Mouse (Mus musculus) MEL (cell line): ENCODE results near the gene Tnfsf10. TPM values are rescaled to one million over a fixed set of nuclear protein-coding genes. Genes with fewer than 3 reads are reported as not detected.

Experiments used
- DNase-seq: peaks from one replicate; pipeline ENCODE4 v3.0.0; 2011; ENCODE audit warnings: low read depth, low spot score
- H3K27ac ChIP-seq: 2 replicates; pipeline ENCODE4 v1.5.1; 2012; ENCODE audit warnings: low read depth, mild to moderate bottlenecking, control low read depth, low read length, moderate library complexity; ENCODE audit not compliant: control insufficient read depth
- H3K27me3 ChIP-seq, 2 experiments: fragments of 150-350 bp in 1 of 2; sonication (generic) in 1 of 2; 2 replicates each; pipeline ENCODE4 v1.6.1; 2012; ENCODE audit warnings: low read length in 2 of 2, mild to moderate bottlenecking in 2 of 2, improper control_type of control experiment in 1 of 2, moderate library complexity in 1 of 2; ENCODE audit not compliant: insufficient read depth in 2 of 2, control insufficient read depth in 1 of 2
- H3K36me3 ChIP-seq, 2 experiments: 2 replicates each; pipeline ENCODE4 v1.6.1; 2012 to 2014; ENCODE audit warnings: low read length in 2 of 2, improper control_type of control experiment in 1 of 2, inconsistent platforms in 1 of 2, mild to moderate bottlenecking in 1 of 2; ENCODE audit not compliant: insufficient read depth in 2 of 2, control insufficient read depth in 1 of 2
- H3K4me1 ChIP-seq, 2 experiments: fragments of 150-350 bp in 1 of 2; sonication (generic) in 1 of 2; 2 replicates each; pipeline ENCODE4 v1.6.1; 2012; ENCODE audit warnings: low read length in 2 of 2, improper control_type of control experiment in 1 of 2, mild to moderate bottlenecking in 1 of 2; ENCODE audit not compliant: insufficient read depth in 2 of 2, control insufficient read depth in 1 of 2
- H3K4me3 ChIP-seq, 2 experiments: fragments of 150-350 bp in 1 of 2; sonication (generic) in 1 of 2; 2 replicates each; pipeline ENCODE4 v1.5.1; 2012; ENCODE audit warnings: low read depth in 2 of 2, low read length in 2 of 2, mild to moderate bottlenecking in 2 of 2, moderate library complexity in 2 of 2, control low read depth in 1 of 2, improper control_type of control experiment in 1 of 2; ENCODE audit not compliant: control insufficient read depth in 1 of 2, insufficient read depth in 1 of 2
- H3K79me2 ChIP-seq: 2 replicates; pipeline ENCODE4 v1.6.1; 2012; ENCODE audit warnings: mild to moderate bottlenecking, low read length, moderate library complexity; ENCODE audit not compliant: control insufficient read depth, poor library complexity, insufficient read depth
- H3K9ac ChIP-seq: 2 replicates; pipeline ENCODE4 v1.6.1; 2012; ENCODE audit warnings: low read depth, mild to moderate bottlenecking, control low read depth, low read length, moderate library complexity; ENCODE audit not compliant: control insufficient read depth, poor library complexity, severe bottlenecking
- H3K9me3 ChIP-seq: fragments of 150-350 bp; sonication (generic); replicated peaks from 2 replicates; pipeline ENCODE4 v1.6.1; 2012; ENCODE audit warnings: mild to moderate bottlenecking, low read length, improper control_type of control experiment, moderate library complexity; ENCODE audit not compliant: insufficient read depth
- BHLHE40 ChIP-seq: IDR thresholded peaks from 2 replicates; pipeline ENCODE4 v1.6.1; 2012; ENCODE audit warnings: low read depth, mild to moderate bottlenecking, inconsistent platforms, low read length, improper control_type of control experiment, borderline replicate concordance
- CHD1 ChIP-seq: IDR thresholded peaks from 2 replicates; pipeline ENCODE4 v1.6.1; 2012; ENCODE audit warnings: low read depth, mild to moderate bottlenecking, inconsistent platforms, low read length, improper control_type of control experiment
- HCFC1 ChIP-seq: IDR thresholded peaks from 2 replicates; pipeline ENCODE4 v1.6.1; 2012; ENCODE audit warnings: low read depth, mild to moderate bottlenecking, inconsistent platforms, low read length, improper control_type of control experiment, moderate library complexity
- MXI1 ChIP-seq: IDR thresholded peaks from 2 replicates; pipeline ENCODE4 v1.6.1; 2011; ENCODE audit warnings: mild to moderate bottlenecking, low read depth, low read length, improper control_type of control experiment
- NELFE ChIP-seq: IDR thresholded peaks from 2 replicates; pipeline ENCODE4 v1.6.1; 2011; ENCODE audit warnings: low read depth, low read length, improper control_type of control experiment
- POLR2AphosphoS2 ChIP-seq: IDR thresholded peaks from 2 replicates; pipeline ENCODE4 v1.6.1; 2011; ENCODE audit warnings: low read length, improper control_type of control experiment
- RCOR1 ChIP-seq: IDR thresholded peaks from 2 replicates; pipeline ENCODE4 v1.6.1; 2012; ENCODE audit warnings: low read depth, mild to moderate bottlenecking, inconsistent platforms, low read length, improper control_type of control experiment
- TCF12 ChIP-seq: IDR thresholded peaks from 2 replicates; pipeline ENCODE4 v1.6.1; 2014; ENCODE audit warnings: low read depth, mild to moderate bottlenecking, inconsistent platforms, low read length, improper control_type of control experiment, moderate library complexity
- USF1 ChIP-seq: IDR thresholded peaks from 2 replicates; pipeline ENCODE4 v1.6.1; 2014; ENCODE audit warnings: low read depth, mild to moderate bottlenecking, inconsistent platforms, low read length, improper control_type of control experiment, moderate library complexity
- ZKSCAN1 ChIP-seq: IDR thresholded peaks from 2 replicates; pipeline ENCODE4 v1.6.1; 2012; ENCODE audit warnings: low read depth, mild to moderate bottlenecking, inconsistent platforms, low read length, improper control_type of control experiment, moderate library complexity
- ZMIZ1 ChIP-seq: IDR thresholded peaks from 2 replicates; pipeline ENCODE4 v1.6.1; 2012; ENCODE audit warnings: low read depth, mild to moderate bottlenecking, inconsistent platforms, low read length, improper control_type of control experiment, moderate library complexity
- ZNF384 ChIP-seq: IDR thresholded peaks from 2 replicates; pipeline ENCODE4 v1.6.1; 2012; ENCODE audit warnings: low read depth, mild to moderate bottlenecking, inconsistent platforms, low read length, improper control_type of control experiment
- polyA plus RNA-seq, 2 experiments: library from polyadenylated mRNA; stranded (reverse) in 1 of 2; unstranded in 1 of 2; fragments of >175 nt in 1 of 2; fragments of >200 nt in 1 of 2; gene quantifications; 2 replicates each; pipeline versions ENCODE4 v1.2.1 to v1.2.4; 2012; ENCODE audit warnings: low replicate concordance in 2 of 2, low read depth in 1 of 2; ENCODE audit not compliant: insufficient read length in 2 of 2, insufficient read depth in 1 of 2, missing spikeins in 1 of 2
- total RNA-seq: library from RNA; depleted of rRNA; stranded (reverse); fragments of 300-350 nt; gene quantifications from 2 replicates; pipeline ENCODE4 v1.2.3, GENCODE M21; 2012

Gene Tnfsf10
- total and polyA plus RNA-seq, 3 experiments = 0.04 to 0.06 TPM; not detected in 1

- Histone ChIP-seq H3K27me3 (peaks cover 0 to 1% of the 10 kb centered on the region in 2 experiments; a peak in 1 of 4 replicates), H3K4me1 (no peaks in the 10 kb centered on the region), H3K27ac (no peak overlapping the region), H3K36me3 (no peaks in the 10 kb centered on the region), H3K4me3 (no peak overlapping the region), H3K9me3 (no peaks in the 10 kb centered on the region), H3K9ac (no peak overlapping the region), H3K79me2 (no peaks in the 10 kb centered on the region)
- no peak for DNase-seq
- TF ChIP-seq CHD1 = no peak
Observed at GRCm38 (mm10) chr3:27338887-27339286, 22.1 kb downstream of the Tnfsf10 start.

DNA sequence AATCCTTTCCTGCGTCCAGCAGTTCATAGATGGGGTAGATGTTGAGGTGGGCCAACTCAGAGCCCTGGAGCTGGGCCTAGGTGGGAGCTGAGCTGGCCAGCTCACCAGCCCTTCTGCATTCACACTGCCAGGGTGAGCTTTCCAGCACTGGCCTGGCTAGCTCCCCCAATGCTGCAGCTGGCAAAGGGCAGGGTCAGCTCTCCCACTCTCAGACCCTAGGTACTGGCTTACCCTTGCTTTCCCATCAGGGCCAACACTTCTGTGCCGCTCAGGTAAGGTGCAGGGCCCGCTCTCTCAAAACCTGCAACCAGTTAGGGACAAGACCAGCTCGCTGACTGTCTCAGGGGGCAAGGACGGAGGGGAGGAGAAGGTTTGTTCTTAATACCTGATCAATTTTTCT is 23.9 kb downstream of the Tnfsf10 start:
- Histone ChIP-seq H3K9ac (no peak overlapping the region), H3K36me3 (no peaks in the 10 kb centered on the region), H3K79me2 (no peaks in the 10 kb centered on the region), H3K4me1 (no peaks in the 10 kb centered on the region), H3K4me3 (no peak overlapping the region)
- DNase-seq = no peak
- TF ChIP-seq ZNF384 = no peak
- TF ChIP-seq, all 39 proteins: peak for 0
- Histone ChIP-seq H3K27me3 (peaks cover 0 to 1% of the 10 kb centered on the region in 2 experiments; a peak in 1 of 4 replicates), H3K27ac (no peak overlapping the region), H3K9me3 (no peaks in the 10 kb centered on the region)

DNA sequence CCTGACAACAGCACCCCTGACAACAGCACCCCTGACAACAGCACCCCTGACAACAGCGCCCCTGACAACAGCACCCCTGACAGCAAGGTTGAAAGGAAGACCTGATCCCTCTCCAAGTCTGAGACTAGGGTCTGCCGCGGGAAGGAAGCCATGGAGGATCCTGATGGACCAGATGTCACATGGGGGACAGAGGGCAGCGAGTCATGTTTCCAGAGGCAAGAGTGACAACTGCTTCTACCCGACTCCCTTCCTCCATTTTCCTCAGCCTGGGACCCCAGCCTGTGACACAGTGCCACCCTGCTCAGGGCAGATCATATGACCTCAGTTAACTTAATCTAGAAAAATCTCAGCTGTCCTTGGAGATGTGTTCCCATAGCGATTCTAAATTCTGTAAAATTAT is 25.6 kb downstream of the Tnfsf10 start:
- H3K4me3 ChIP-seq = no peak overlapping the region
- H3K36me3 ChIP-seq = no peaks in the 10 kb centered on the region
- H3K27me3 ChIP-seq = 0 out of 4 replicates have a peak, but pooled peaks cover 0 to 1% of the 10 kb centered on the region in 2 experiments
- no peak overlapping the region for H3K27ac ChIP-seq
- TF ChIP-seq ZKSCAN1 (no peak), RCOR1 (no peak), POLR2AphosphoS2 (no peak), BHLHE40 (no peak), MXI1 (no peak), NELFE (no peak), ZMIZ1 (no peak), TCF12 (no peak), HCFC1 (no peak), USF1 (no peak)
- no peaks in the 10 kb centered on the region for H3K9me3 ChIP-seq
- H3K9ac ChIP-seq = no peak overlapping the region
- no peak for DNase-seq
- no peaks in the 10 kb centered on the region for H3K4me1 ChIP-seq
- H3K79me2 ChIP-seq = no peaks in the 10 kb centered on the region
